Mouse (Mus musculus): ENCODE measurements around the gene Gm266. TPM values are rescaled to one million over a fixed set of nuclear protein-coding genes. Genes with fewer than 3 reads are reported as not detected.

Gm266 gene
- total and polyA plus RNA-seq, 3 experiments = not detected

Other genes starting within 250 kb of the Gm266 start
- 0.55 and 1.1 TPM in 2 replicates for gene Amn, start 214.7 kb downstream of the Gm266 start, total RNA-seq (2012; rRNA removed)
- 0.62 TPM in 1 of 2 replicates, not detected in the other for gene Amn, start 214.7 kb downstream of the Gm266 start, total RNA-seq (2014; rRNA removed)
- gene Amn, start 214.7 kb downstream of the Gm266 start, polyA plus RNA-seq (2012; ENCODE audit: insufficient read length, low read depth) = 0.61 and 0.79 TPM in 2 replicates
- 20.6 and 25.4 TPM in 2 replicates for gene Cdc42bpb, start 108.1 kb downstream of the Gm266 start, total RNA-seq (2012; rRNA removed)
- gene Cdc42bpb, start 108.1 kb downstream of the Gm266 start, total RNA-seq (2014; rRNA removed) = 12.9 and 16.7 TPM in 2 replicates
- gene Cdc42bpb, start 108.1 kb downstream of the Gm266 start, polyA plus RNA-seq (2012; ENCODE audit: insufficient read length, low read depth) = 22.9 and 29.7 TPM in 2 replicates
- gene Lbhd2, start 79.0 kb downstream of the Gm266 start, total RNA-seq (2012; rRNA removed) = not detected in 2 replicates
- gene Lbhd2, start 79.0 kb downstream of the Gm266 start, total RNA-seq (2014; rRNA removed) = not detected in 2 replicates
- not detected in 2 replicates for gene Lbhd2, start 79.0 kb downstream of the Gm266 start, polyA plus RNA-seq (2012; ENCODE audit: insufficient read length, low read depth)
- 0.29 and 0.85 TPM in 2 replicates for gene Exoc3l4, start 68.8 kb downstream of the Gm266 start, total RNA-seq (2012; rRNA removed)
- 0.80 and 1.2 TPM in 2 replicates for gene Exoc3l4, start 68.8 kb downstream of the Gm266 start, total RNA-seq (2014; rRNA removed)
- gene Exoc3l4, start 68.8 kb downstream of the Gm266 start, polyA plus RNA-seq (2012; ENCODE audit: insufficient read length, low read depth) = 0.56 and 0.81 TPM in 2 replicates
- 0.93 and 1.0 TPM in 2 replicates for gene Tnfaip2, start 43.4 kb downstream of the Gm266 start, total RNA-seq (2012; rRNA removed)
- gene Tnfaip2, start 43.4 kb downstream of the Gm266 start, total RNA-seq (2014; rRNA removed) = 0.65 and 1.4 TPM in 2 replicates
- gene Tnfaip2, start 43.4 kb downstream of the Gm266 start, polyA plus RNA-seq (2012; ENCODE audit: insufficient read length, low read depth) = 2.5 and 2.6 TPM in 2 replicates
- gene Eif5, start 52.2 kb upstream of the Gm266 start, total RNA-seq (2012; rRNA removed) = 118 and 129 TPM in 2 replicates
- 156 and 182 TPM in 2 replicates for gene Eif5, start 52.2 kb upstream of the Gm266 start, total RNA-seq (2014; rRNA removed)
- 282 and 284 TPM in 2 replicates for gene Eif5, start 52.2 kb upstream of the Gm266 start, polyA plus RNA-seq (2012; ENCODE audit: insufficient read length, low read depth)
- 40.2 and 43.7 TPM in 2 replicates for gene Mark3, start 88.7 kb upstream of the Gm266 start, total RNA-seq (2012; rRNA removed)
- gene Mark3, start 88.7 kb upstream of the Gm266 start, total RNA-seq (2014; rRNA removed) = 51.2 and 58.7 TPM in 2 replicates
- gene Mark3, start 88.7 kb upstream of the Gm266 start, polyA plus RNA-seq (2012; ENCODE audit: insufficient read length, low read depth) = 34.3 and 40.7 TPM in 2 replicates
- gene Ckb, start 186.5 kb upstream of the Gm266 start, total RNA-seq (2012; rRNA removed) = 3.2 and 3.7 TPM in 2 replicates
- gene Ckb, start 186.5 kb upstream of the Gm266 start, total RNA-seq (2014; rRNA removed) = not detected in 2 replicates
- gene Ckb, start 186.5 kb upstream of the Gm266 start, polyA plus RNA-seq (2012; ENCODE audit: insufficient read length, low read depth) = 0.27 and 0.54 TPM in 2 replicates
- 37.4 and 55.0 TPM in 2 replicates for gene Trmt61a, start 192.3 kb upstream of the Gm266 start, total RNA-seq (2012; rRNA removed)
- gene Trmt61a, start 192.3 kb upstream of the Gm266 start, total RNA-seq (2014; rRNA removed) = 21.8 and 23.3 TPM in 2 replicates
- gene Trmt61a, start 192.3 kb upstream of the Gm266 start, polyA plus RNA-seq (2012; ENCODE audit: insufficient read length, low read depth) = 34.1 and 35.5 TPM in 2 replicates
- gene Bag5, start 227.4 kb upstream of the Gm266 start, total RNA-seq (2012; rRNA removed) = 24.1 and 26.9 TPM in 2 replicates
- 25.6 and 27.9 TPM in 2 replicates for gene Bag5, start 227.4 kb upstream of the Gm266 start, total RNA-seq (2014; rRNA removed)
- gene Bag5, start 227.4 kb upstream of the Gm266 start, polyA plus RNA-seq (2012; ENCODE audit: insufficient read length, low read depth) = 27.9 and 29.2 TPM in 2 replicates
- 38.7 and 43.6 TPM in 2 replicates for gene Apopt1, start 227.4 kb upstream of the Gm266 start, total RNA-seq (2012; rRNA removed)
- gene Apopt1, start 227.4 kb upstream of the Gm266 start, total RNA-seq (2014; rRNA removed) = 35.9 and 36.0 TPM in 2 replicates
- gene Apopt1, start 227.4 kb upstream of the Gm266 start, polyA plus RNA-seq (2012; ENCODE audit: insufficient read length, low read depth) = 49.1 and 49.9 TPM in 2 replicates